Mouse (Mus musculus) brain, embryonic 14.5 days (tissue): ENCODE data around the gene Tspyl3.

ENCODE experiments used
- CTCF ChIP-seq: fragments of 200-500 bp; IDR thresholded peaks from 2 replicates; pipeline ENCODE4 v1.5.1; 2012; ENCODE audit warnings: inconsistent platforms, mild to moderate bottlenecking, moderate library complexity, borderline replicate concordance; ENCODE audit not compliant: insufficient read depth, insufficient read length; ENCODE audit errors: extremely low read depth
- POLR2A ChIP-seq: fragments of 200-500 bp; IDR thresholded peaks from 2 replicates; pipeline ENCODE4 v1.6.1; 2012; ENCODE audit warnings: mild to moderate bottlenecking, inconsistent platforms, borderline replicate concordance; ENCODE audit not compliant: poor library complexity, insufficient read depth, insufficient read length, severe bottlenecking; ENCODE audit errors: extremely low read depth

DNA sequence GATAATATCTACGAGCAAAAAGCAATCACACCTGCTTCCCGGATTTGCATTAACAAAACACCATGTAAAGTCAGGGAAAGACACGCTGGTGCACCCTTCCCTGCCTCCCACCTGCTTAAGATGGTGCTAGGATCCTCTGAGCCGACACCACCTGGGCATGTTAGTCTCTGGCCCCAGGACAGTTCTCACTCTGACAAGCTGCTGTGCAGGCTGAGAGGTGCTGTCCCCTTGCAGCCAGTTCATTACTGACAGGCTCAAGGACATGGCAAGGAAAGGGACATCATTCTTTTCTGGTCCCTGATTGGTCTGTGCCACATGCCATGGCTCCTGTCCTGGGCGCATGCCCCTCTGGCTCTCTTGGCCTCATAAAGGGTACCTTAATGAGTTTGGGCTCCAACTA, 3.3 kb upstream of the Tspyl3 start:
- no peak for TF ChIP-seq POLR2A
- no peak for TF ChIP-seq CTCF
